Mouse (Mus musculus): ENCODE results near the gene 3110040M04Rik.
"Not testable (repeated sequence)": the region's sequence is repeated elsewhere in the genome, so short reads cannot be mapped to it uniquely, and the experiment has no call there.

Gene 3110040M04Rik

DNA sequence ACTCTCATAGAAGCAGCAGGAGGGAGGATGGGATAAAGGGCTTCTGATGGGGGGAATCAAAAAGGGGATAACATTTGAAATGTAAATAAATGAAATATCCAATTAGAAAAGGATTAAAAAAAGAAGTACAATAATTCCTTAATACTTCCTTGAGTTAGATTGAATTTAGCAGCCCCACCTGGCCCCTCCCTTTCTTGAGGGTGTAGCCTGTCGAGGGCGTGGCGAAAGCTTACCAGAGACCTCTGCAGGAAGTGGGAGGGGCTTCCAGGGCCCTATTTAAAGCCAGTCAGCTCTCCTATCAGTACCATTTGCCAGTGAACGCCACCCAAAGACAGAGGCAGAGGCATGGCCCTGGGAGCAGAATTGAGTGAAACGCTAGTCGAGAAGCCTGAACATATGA lies at the start of gene 3110040M04Rik:
Gene 3110040M04Rik, plus strand, starts transcription at position 304 of the 400 bp plus-strand sequence.
- not testable (repeated sequence) for DNase-seq (ENCODE audit: low spot score)

DNA sequence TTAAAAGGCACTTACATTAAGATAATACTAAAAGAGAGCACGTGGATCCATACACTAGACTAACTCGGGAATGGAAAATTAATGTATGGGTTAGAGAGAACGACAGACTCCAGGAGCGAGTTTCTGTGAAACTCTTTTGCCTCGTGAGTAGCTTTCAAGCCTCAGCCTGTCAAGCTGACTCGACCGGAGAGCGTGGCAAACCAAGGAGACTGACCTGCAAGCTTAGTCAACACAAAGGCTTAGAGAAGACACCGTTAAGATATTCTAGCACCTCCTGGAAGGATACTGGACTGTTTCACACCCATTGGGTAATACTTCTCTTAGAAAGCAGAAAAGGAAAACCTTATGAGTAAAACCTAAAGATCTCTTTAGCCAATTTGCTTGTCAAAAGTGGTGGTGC lies 49.8 kb upstream of the 3110040M04Rik start:
- not testable (repeated sequence) for DNase-seq (ENCODE audit: low spot score)

DNA sequence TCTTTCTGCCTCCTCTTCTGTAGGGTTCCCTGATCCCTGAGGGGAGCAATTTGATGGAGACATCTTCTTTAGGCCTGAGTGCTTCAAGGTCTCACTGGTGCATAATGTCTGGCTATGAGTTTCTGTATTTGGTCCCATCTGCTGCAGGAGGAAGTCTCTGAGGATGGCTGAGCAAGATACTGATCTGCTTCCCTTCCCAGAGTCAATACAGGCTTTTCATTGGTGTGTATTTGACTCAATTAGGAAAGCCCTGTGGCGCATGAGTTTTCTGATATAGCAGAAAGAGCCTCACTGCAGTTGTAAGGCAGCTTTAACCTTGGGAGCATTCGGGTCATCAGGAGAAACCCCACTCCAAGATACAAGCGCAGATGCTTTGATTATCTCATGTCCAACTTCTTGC lies 47.8 kb upstream of the 3110040M04Rik start:
- DNase-seq (ENCODE audit: low spot score) = no peak

DNA sequence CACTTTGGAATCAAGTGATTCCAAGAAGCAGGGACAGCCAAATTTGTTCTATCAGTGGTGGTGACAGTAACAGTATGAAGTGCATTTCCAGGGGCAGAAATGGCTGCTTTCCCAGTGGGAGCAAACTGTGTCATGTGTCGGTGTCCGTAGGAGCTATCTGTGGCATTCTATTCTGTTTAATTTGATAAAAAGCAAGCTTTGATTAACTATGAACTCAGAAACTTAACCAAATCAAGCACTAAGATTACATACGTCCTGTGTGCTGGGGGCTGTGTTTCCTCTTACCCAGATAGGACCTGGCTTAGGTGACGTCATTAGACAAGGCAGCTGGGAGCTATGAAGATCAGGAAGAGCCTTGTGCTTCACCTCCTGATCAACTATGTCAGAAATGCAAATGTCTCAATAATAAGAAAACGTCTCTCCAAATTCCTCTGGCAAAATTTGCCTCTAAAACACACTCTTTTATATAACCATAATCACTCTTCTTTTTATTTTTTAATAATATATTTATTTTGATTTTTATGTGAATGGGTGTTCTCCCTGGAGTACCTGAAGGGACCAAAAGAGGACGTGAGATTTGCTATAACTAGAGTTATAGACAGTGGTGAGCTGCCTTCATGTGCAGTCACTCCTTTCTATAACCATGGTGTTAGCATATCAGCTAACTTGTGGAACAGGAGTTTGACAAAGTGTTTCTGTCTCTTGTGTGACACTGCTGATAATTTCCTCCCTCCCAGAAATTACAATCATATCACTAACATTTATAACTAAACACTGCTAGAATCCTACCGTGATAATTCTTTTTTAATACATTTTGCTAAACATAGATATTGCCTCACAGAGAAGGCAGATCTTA lies 46.9 kb upstream of the 3110040M04Rik start:
- DNase-seq (ENCODE audit: low spot score) = no peak

DNA sequence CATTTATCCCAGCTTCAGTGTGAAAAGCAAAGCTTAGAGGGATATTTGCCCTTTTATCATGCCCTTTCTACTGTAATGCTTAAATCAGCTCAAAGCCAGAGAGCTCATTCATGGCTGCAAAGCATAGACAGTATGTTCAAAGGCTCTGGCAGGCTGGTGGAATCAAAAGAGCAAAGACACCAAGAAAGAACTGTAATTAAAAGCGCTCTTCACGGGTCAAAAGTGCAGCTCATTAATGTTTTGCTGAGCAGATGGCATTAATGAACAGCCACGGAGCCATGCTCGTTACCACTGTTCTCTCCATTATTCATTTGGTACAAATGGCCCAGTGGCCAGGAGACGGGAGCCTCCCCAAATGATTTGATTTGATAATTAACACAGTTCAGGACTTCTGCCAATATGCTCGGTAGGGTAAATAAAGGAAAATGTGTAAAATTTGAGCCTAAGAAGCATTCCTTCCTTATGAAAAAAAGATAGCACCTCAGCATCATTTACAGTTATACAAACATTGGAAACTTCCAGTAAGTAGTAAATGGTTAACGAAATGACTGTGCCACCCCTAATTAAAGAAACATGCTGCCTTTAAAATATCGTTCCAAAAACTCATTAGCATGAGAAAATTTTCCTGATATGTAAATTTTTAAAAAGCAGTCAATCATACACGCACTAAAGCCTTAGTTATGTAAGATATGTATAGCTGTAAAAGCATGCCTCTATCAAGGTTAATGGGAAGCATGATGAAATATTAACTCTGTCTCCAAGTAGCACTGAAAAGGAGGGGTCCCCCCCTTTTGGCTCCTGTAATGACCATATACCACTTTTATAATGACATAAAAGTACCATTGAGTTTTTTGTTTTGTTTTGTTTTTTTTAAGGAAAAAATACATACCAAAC lies 45.7 kb upstream of the 3110040M04Rik start:
- DNase-seq (ENCODE audit: low spot score) = no peak

DNA sequence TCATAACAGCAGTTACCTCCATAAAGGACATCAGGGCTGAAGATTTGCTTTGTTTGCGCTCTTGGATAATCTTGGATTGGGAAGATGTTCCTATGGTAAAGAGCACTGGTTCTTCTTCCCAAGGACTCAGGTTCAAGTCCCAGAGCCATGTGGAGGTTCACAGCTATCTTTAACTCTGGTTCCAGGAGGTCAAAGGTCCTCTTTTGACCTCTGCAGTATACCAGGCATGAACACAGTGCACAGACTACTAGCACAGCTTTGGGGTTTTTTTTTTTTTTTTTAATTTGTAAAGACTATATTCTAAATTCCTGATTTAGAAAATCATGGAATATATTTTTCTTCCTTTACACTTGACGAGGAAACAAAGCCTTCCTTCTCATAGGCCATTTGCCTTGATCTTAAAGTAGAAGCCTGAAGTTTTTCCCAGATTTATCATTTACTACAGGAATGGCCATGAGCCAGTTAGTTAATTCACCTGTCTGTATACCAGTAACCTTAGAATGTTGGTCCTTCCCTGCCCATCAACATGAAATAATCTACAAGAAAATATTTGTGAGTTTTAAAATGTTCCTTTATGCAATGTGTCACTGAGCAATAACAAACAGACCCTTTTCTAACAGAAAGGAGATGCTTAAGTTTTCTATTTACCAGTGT lies 44.9 kb upstream of the 3110040M04Rik start:
- no peak for DNase-seq (ENCODE audit: low spot score)

DNA sequence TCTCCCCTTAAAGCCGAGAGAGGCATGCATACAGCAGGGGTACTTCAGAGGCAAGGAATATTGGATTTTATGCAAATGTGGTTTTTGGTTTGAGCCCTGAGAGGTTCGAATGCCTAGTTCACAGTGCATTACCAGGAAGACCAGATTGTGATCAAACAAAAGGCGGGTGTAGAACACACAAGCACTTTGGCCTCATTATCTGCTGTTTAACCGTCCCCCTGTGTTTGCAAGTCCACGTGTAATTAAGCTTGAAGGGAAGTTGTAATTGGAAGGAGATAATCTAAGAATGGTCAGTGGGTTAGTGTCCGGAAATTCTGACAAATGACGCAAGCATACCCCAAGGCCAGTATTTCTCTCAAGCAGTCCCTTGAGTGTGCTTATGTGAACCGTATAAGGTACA lies 37.9 kb upstream of the 3110040M04Rik start:
- no peak for DNase-seq (ENCODE audit: low spot score)

DNA sequence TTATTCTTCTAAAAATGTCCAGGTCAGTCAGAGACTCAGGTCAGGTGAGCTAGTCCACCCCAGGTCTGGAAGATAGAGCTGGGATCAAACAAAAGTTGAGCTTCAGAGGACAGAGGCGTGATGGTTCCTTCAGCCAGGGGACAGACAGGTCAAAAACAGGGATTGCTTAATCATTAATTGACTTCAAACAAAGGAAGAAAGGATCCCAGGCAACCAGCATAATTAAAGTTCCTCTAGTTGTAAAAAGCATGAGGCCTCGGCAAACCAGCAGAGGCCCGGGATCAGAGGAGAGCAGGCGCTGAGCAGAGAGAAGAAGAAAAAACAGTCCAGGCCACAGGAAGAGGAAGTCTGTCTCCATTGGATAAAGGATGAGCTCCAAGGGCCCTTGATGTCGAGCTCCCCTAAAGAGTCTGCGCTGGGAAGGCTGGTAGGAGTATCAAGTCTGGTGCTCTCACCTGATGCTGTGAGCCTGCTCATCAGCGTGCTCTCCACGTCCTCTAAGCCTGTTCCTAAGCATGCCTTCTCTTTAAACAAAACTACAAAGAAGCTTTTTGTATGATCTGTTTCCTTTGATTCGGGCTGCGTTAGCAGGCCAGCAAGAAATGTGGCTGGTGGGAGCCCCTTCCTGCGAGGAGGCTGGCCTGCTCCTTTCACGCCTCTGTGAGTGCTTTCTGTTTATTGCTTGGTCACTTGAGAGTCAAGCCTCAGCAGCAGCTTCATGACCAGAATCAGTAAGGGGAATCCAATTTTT lies 36.4 kb upstream of the 3110040M04Rik start:
- DNase-seq (ENCODE audit: low spot score) = peak; percentile 21

DNA sequence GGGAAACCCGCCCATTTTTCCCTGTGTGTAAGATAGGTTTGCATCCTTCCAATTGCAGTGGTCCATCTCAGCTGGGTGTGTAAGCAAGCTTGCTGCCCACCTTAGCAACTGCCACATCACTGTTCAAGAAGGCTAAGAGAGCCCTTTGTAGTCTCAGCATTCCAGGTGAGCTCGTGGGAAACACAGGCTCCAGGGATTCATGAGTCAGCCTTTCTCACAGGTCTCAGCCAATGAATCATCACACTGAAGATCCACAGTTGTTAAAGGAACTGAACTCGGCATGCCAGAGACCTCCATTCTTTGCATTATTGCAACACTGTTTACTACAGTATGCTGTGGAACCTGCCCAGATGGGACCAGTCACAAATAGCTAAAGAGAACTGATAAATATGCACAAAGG lies 35.3 kb upstream of the 3110040M04Rik start:
- DNase-seq (ENCODE audit: low spot score) = no peak

DNA sequence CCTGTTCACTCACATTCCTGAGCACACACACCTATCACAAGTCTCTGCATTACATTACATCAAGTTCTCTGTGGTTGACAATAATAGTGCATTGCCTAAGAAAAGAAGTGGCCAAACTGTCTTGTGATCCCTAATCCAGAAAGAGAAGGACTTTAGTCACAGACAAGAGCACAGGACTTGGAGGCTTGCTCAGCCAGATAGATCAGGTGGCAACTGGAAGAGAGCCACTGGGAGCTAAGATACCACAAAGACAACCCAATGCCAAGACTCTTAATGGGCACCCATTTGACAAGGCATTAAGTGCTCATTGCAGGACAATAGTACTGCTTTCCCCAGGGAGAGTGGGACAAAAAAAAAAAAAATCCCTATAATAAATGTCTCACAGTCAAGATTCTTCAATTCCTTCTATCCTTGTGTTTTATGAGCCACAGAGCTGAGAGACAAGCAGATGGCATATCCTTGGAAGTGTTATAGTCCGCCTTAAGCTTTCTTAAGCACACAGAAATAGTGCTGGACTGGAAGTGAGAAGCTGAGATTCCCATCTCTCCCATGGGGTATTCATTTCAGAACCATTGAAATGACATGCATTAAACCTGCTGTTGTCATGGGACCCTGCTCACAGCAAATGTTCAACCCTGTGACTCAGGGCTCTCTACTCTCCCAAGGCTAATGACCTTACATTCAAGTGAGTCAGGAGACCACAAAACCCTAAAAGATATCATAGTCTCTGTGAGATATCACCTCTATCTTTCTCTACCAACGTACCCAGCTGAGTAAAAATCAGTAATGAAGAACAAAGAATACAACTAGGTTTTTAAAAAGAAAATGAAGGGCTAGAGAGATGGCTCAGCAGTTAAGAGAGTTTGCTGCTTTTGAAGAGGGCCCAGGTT lies 32.1 kb upstream of the 3110040M04Rik start:
- DNase-seq (ENCODE audit: low spot score) = no peak

DNA sequence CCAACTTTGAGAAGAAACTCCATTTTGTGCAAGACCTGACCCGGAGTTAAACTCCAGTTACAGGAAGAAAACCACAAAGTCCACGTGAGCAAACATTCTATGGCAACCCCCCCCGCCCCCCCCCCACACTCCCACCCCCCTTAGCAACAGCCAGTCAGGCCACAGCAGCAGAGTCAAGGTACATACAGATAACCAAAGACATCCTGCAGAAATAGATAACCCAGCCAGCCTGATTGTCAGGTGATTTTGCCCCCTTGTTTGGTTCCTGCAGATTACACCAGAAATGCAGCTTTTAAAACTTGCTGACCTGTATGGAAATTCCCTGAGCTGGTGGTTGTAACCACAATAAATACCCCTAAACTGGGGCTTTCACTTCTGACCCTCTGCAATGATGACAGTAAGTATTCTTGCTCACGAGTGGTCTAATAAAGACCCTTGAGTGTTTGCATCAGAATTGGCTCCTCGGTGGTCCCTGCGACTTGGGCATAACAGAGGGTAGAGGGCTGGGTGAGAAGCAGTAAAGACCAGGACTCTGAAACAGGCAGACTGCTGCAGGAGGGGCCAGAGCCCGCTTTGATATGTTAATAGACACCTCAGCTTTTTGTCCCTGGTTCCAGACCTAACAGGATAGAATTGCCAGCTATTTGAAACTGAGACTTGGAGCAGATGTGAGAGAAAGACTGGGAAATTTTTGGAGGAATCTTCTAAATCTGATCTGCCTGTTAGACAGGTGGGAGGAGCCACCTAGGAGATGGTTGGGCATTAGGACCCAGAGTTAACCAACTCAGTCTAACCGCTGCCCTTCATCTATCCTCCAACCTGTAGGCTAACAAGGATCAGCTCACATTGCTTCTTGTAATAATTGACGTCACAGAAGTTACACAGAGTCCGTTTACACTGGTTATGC lies 26.6 kb upstream of the 3110040M04Rik start:
- DNase-seq (ENCODE audit: low spot score) = peak; percentile 73

DNA sequence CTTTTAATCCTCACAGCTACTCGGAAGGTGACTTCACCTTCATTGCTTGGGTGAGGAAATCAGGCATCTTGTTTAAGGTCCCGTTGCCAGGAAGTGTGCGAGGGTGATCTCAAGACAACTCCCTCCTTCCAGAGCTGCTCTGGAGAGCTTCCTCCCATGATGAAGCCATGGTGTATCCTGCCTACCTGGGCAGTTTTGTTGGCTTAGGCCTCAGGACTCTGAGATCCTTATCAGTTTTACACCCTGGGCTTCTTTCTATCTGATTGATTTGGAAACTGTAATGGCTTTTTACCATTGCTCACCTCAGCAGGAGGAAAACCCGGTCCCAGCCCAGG lies 26.0 kb upstream of the 3110040M04Rik start:
- no peak for DNase-seq (ENCODE audit: low spot score)

DNA sequence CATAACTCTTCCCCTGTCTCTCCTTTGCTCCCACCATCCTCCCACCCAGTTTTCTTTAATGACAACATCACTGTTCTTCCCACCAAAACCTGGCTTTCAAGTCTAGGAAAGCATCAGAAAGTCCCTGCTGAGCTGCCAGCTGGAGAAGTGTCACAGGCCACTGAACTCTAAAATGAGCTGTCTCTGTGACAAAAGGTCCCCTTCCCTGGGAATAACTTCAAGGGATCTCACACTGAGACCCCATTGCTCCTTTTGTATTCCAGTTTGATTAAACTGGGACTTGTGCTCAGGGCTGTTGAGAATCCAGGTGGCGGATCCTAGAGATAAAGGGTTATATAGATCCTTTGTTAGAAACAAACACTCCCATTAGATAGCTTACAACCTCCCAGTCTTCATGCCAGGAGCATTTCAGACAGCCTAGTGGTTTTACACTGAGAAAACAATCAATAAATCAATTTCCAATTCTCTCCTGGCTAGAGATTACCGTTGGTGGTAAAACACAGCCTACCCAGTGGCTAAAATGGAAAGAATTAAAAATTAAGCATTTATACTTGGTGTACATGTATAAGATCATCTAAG lies 25.3 kb upstream of the 3110040M04Rik start:
- no peak for DNase-seq (ENCODE audit: low spot score)

DNA sequence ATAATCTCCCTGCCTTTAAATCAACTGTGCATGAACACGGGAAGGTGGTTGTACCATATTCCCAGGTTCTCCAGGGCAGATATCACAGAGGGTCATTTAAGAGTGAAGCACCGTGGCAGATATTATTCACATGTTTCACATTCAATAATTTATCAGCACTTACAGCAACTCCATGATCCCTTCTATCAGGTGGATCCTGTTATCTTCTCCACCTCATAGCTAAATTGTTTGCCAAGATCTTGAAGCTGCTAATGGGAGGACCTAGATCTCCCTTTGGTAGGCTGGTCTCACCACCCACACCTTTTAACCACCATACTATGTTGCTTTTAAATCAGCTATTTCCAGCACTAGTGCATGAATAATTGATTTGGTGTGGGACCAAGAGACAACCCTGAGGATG lies 23.8 kb upstream of the 3110040M04Rik start:
- no peak for DNase-seq (ENCODE audit: low spot score)

DNA sequence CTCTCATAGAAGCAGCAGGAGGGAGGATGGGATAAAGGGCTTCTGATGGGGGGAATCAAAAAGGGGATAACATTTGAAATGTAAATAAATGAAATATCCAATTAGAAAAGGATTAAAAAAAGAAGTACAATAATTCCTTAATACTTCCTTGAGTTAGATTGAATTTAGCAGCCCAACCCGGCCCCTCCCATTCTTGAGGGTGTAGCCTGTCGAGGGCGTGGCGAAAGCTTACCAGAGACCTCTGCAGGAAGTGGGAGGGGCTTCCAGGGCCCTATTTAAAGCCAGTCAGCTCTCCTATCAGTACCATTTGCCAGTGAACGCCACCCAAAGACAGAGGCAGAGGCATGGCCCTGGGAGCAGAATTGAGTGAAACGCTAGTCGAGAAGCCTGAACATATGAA lies 21.7 kb upstream of the 3110040M04Rik start, which contains the start of gene Gm47985:
Gene Gm47985, plus strand, starts transcription at position 272 of the 400 bp plus-strand sequence.
- not testable (repeated sequence) for DNase-seq (ENCODE audit: low spot score)

DNA sequence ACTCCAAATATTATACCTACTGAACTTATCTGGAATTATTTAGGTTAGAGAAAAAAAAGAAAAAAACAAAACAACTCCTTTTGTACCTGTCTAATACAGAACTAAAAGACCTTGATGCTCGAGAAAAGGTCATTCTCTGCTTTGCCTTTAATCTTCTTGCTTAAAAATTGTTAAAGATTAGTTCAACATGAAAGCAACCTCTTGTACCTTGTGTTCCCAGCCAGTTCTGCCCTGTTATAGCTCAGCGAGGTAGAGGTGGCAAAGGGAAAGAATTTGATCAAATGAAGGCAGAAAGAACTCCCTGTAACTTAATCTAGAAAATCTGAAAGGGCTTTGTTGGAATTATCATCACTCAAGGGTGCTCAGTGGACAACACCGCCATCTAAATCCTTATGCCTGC lies 17.7 kb upstream of the 3110040M04Rik start:
- not testable (repeated sequence) for DNase-seq (ENCODE audit: low spot score)

DNA sequence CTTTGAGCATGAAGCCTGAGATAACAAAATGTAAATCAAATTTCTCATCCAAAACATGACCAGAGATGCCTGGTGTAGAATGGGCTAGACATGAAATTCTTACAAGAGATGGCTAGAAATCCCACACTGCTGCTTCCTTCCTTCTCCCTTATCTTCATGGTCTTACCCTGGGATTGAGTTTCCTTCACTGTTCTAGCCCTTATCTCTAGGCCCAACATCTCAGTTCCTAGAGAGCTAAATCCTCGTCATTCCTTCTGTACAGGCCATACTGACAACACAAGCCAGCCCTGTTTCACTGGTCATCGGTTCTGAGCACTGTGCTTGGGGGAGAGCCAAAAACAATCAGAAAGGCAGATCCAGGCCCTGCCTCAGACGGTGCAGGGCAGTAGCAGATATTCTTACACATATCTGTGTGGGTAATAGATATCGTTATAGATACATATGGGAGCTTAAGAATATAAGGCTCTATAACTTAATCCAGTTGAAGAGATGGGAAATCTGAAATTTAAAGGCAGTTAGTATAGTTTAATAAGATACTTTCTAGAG lies 17.0 kb upstream of the 3110040M04Rik start:
- DNase-seq (ENCODE audit: low spot score) = not testable (repeated sequence)

DNA sequence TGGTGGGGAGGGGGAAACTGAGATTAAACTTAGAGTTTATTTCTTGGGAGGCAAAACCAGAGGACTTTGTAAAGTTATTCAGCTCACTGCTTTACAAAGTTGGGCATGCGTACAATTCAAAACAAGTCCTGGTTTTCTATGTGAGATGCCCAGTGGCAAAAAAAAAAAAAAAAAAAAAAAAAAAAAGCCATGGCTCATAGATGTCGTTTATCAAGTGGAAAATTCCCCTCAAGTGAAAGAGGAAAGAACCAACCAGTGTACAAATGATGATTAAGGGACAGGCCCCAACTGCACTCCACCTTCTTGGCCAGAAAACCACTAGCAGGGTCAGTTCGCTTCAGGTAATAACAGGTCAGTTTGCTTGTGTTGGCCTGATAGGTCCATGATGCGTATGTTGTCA lies 15.5 kb upstream of the 3110040M04Rik start:
- no peak for DNase-seq (ENCODE audit: low spot score)

DNA sequence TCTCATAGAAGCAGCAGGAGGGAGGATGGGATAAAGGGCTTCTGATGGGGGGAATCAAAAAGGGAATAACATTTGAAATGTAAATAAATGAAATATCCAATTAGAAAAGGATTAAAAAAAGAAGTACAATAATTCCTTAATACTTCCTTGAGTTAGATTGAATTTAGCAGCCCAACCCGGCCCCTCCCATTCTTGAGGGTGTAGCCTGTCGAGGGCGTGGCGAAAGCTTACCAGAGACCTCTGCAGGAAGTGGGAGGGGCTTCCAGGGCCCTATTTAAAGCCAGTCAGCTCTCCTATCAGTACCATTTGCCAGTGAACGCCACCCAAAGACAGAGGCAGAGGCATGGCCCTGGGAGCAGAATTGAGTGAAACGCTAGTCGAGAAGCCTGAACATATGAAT lies 11.8 kb upstream of the 3110040M04Rik start, which contains the start of gene Gm8947:
Gene Gm8947, plus strand, starts transcription at position 302 of the 400 bp plus-strand sequence.
- DNase-seq (ENCODE audit: low spot score) = not testable (repeated sequence)

Data from T-cell, adult 2 months (primary cell).